Mouse (Mus musculus): ENCODE measurements around the gene Gpc3. TPM values are rescaled to one million over a fixed set of nuclear protein-coding genes. Genes with fewer than 3 reads are reported as not detected.
"Not testable (repeated sequence)": the region's sequence is repeated elsewhere in the genome, so short reads cannot be mapped to it uniquely, and the experiment has no call there.

Gene Gpc3
- polyA plus RNA-seq, 1 experiment from 2014 or later: 459 TPM

DNA sequence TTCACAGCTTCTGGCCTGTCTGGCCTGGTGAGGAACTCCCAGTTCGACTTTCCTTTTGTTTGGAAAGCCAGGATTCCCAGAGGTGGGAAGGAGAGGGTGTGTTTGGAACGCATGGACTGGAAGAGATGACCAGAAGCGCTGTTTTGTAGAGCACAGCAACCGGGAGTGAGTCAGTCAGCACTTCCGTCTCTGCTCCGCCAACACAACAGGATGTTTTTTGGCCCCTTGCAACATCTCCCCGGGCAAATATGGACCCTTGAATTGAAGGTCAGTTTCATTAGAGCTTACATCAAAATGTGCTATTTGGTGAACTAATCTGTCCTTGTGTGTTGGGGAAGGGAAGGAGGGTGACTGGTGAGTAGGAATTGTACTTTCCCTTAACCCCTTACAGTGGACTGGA is 340.7 kb downstream of the Gpc3 start:
- TF ChIP-seq CTCF (IDR thresholded peaks at IDR 0.05; ENCODE audit: low read depth) (no peak), EP300 (IDR thresholded peaks at IDR 0.05; ENCODE audit: low read depth) (no peak)
- DNase-seq: no peak
- ATAC-seq: peak; percentile 55; the same call in 1 of the 2 replicates

DNA sequence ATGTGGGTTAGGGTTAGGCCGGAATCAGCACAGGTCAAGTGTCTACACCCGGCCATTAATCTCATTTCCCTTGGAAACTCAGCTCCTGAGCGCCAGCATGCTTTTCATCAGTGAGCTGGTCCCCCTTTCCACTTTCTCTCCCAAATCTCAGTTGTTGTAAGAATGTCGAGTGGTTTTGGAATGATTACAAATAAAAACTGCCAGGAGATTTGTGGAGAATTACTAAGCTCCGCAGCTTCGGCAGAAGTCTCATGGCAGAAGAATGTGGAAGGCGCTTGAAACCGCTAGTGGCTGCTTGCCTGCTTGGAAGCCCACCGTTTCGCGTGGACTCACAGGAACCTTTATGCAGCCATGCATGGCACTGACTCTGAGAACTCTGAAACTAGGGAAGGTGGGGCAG is 351.8 kb downstream of the Gpc3 start:
- no peak for ATAC-seq
- Histone ChIP-seq H3K27ac (ENCODE audit: low read depth) (no peak overlapping the region), H3K4me1 (ENCODE audit: insufficient read depth) (no peaks in the 10 kb centered on the region), H3K27me3 (ENCODE audit: insufficient read depth, low read length) (no peaks in the 10 kb centered on the region; the same call in 1 of the 2 replicates), H3K4me2 (ENCODE audit: low read depth, low read length) (no peak overlapping the region), H3K4me3 (ENCODE audit: low read depth, low read length) (no peak overlapping the region), H3K36me3 (replicated peaks; ENCODE audit: insufficient read depth, low read length) (no peaks in the 10 kb centered on the region), H3K9me3 (ENCODE audit: low read length) (no peaks in the 10 kb centered on the region), H3K9ac (replicated peaks) (no peak overlapping the region)
- WGBS (ENCODE audit: insufficient replicate concordance): 79% methylated on average over 11 of the region's 11 CpGs
- no peak for DNase-seq
- no peak for TF ChIP-seq CTCF (IDR thresholded peaks at IDR 0.05; ENCODE audit: low read depth)
- no peak for TF ChIP-seq EP300 (IDR thresholded peaks at IDR 0.05; ENCODE audit: low read depth)

More for the DNA sequence above, 340.7 kb downstream of the Gpc3 start:
- H3K4me3 ChIP-seq (ENCODE audit: low read depth, low read length): no peak overlapping the region
- no peaks in the 10 kb centered on the region for H3K36me3 ChIP-seq (replicated peaks; ENCODE audit: insufficient read depth, low read length)
- no peak overlapping the region for H3K27ac ChIP-seq (ENCODE audit: low read depth)
- H3K4me1 ChIP-seq (ENCODE audit: insufficient read depth): no peaks in the 10 kb centered on the region
- H3K4me2 ChIP-seq (ENCODE audit: low read depth, low read length): no peak overlapping the region
- 55% methylated on average over 7 of the region's 7 CpGs for WGBS (ENCODE audit: insufficient replicate concordance)
- no peaks in the 10 kb centered on the region for H3K9me3 ChIP-seq (ENCODE audit: low read length)
- no peak overlapping the region for H3K9ac ChIP-seq (replicated peaks)
- no peaks in the 10 kb centered on the region for H3K27me3 ChIP-seq (ENCODE audit: insufficient read depth, low read length)

GRCm38 (mm10) chrX:52261546-52261945 is 352.2 kb downstream of the Gpc3 start:
- Histone ChIP-seq H3K36me3 (replicated peaks; ENCODE audit: insufficient read depth, low read length) (no peaks in the 10 kb centered on the region), H3K4me2 (ENCODE audit: low read depth, low read length) (no peak overlapping the region), H3K9me3 (ENCODE audit: low read length) (no peaks in the 10 kb centered on the region), H3K4me3 (ENCODE audit: low read depth, low read length) (no peak overlapping the region), H3K9ac (replicated peaks) (no peak overlapping the region), H3K27me3 (ENCODE audit: insufficient read depth, low read length) (no peaks in the 10 kb centered on the region; the same call in 1 of the 2 replicates), H3K27ac (ENCODE audit: low read depth) (no peak overlapping the region), H3K4me1 (ENCODE audit: insufficient read depth) (no peaks in the 10 kb centered on the region)
- ATAC-seq (no peak), DNase-seq (no peak)
- TF ChIP-seq EP300 (IDR thresholded peaks at IDR 0.05; ENCODE audit: low read depth) (no peak), CTCF (IDR thresholded peaks at IDR 0.05; ENCODE audit: low read depth) (no peak)
- WGBS (ENCODE audit: insufficient replicate concordance): 73% methylated on average over 7 of the region's 7 CpGs

DNA sequence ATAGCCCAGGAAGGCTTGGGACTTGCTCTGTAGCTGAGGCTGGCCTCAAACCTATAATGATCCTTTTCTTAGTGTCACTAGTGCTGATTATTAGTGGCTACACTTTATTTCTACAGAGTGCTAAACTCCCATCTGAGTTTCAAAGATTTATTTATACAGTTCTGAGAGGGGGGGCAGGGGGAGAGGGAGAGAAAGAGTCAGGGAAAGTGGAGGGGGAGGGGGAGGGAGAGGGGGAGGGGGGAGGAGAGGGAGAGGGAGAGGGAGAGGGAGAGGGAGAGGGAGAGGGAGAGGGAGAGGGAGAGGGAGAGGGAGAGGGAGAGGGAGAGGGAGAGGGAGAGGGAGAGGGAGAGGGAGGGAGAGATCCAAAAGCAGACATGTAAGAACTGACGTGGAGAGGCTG is 354.0 kb downstream of the Gpc3 start:
- ATAC-seq; H3K27ac ChIP-seq (ENCODE audit: low read depth); H3K36me3 ChIP-seq (replicated peaks; ENCODE audit: insufficient read depth, low read length); H3K4me3 ChIP-seq (ENCODE audit: low read depth, low read length); H3K4me1 ChIP-seq (ENCODE audit: insufficient read depth); H3K27me3 ChIP-seq (ENCODE audit: insufficient read depth, low read length); H3K4me2 ChIP-seq (ENCODE audit: low read depth, low read length); H3K9me3 ChIP-seq (ENCODE audit: low read length); DNase-seq; H3K9ac ChIP-seq (replicated peaks): not testable (repeated sequence)
- WGBS (ENCODE audit: insufficient replicate concordance): 48% methylated on average over 1 of the region's 1 CpGs

DNA sequence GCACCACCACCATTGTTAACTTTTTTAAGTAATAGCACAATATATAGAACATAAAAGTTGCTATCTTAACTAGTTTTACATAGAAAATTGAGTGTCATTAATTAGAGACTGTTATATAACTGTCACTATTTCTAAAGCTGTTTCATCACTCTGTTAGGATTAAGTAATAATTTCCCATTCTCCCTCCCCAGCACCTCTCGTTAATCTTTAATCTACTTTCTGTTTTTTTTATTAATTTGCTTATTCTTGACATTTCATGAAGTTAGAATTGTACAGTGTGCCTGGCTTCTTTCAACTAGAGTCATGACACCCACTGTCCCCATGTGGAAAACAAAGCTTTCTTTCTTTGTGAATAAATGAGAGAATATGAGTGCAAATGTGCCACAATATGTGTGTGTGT is 359.2 kb downstream of the Gpc3 start:
- Histone ChIP-seq H3K9me3 (ENCODE audit: low read length) (no peaks in the 10 kb centered on the region), H3K27ac (ENCODE audit: low read depth) (no peak overlapping the region), H3K36me3 (replicated peaks; ENCODE audit: insufficient read depth, low read length) (no peaks in the 10 kb centered on the region), H3K4me3 (ENCODE audit: low read depth, low read length) (no peak overlapping the region), H3K4me1 (ENCODE audit: insufficient read depth) (no peaks in the 10 kb centered on the region), H3K9ac (replicated peaks) (no peak overlapping the region), H3K27me3 (ENCODE audit: insufficient read depth, low read length) (no peaks in the 10 kb centered on the region), H3K4me2 (ENCODE audit: low read depth, low read length) (no peak overlapping the region)
- WGBS (ENCODE audit: insufficient replicate concordance): 59% methylated on average over 1 of the region's 1 CpGs
- ATAC-seq: no peak
- no peak for DNase-seq
- TF ChIP-seq CTCF (IDR thresholded peaks at IDR 0.05; ENCODE audit: low read depth) (no peak), EP300 (IDR thresholded peaks at IDR 0.05; ENCODE audit: low read depth) (no peak)

DNA sequence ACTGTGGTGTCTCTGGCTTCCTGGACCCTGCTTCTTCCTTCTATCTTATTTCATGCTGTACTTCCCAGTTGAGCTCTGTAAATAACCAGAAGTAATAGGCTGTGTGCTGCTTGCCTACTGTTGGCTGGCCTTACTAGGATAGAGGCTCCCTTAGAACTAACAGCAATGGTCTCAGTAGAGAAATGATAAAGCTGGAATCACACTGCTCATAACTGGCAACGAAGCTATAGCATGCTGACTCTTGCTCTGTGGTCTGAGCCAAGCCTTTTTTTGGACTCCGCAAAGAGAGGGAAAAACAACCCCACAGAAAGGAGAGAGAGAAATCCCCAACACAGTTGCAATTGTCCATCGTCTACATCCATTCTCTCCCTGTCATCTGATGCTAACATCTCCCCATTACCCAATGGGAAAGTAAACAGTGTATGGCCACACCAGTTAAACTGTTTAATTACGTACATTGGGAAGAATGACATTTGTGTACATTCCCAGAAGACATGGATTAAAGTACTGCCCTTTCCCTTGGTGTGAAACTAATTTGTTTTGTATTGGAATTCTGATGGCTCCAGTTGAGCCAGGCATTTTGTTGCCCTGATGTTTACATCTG is 368.0 kb downstream of the Gpc3 start:
- Histone ChIP-seq H3K9ac (replicated peaks) (no peak overlapping the region), H3K4me2 (ENCODE audit: low read depth, low read length) (no peak overlapping the region), H3K36me3 (replicated peaks; ENCODE audit: insufficient read depth, low read length) (no peaks in the 10 kb centered on the region), H3K9me3 (ENCODE audit: low read length) (no peaks in the 10 kb centered on the region), H3K27ac (ENCODE audit: low read depth) (no peak overlapping the region), H3K27me3 (ENCODE audit: insufficient read depth, low read length) (peaks cover 3% of the 10 kb centered on the region; the same call in 1 of the 2 replicates), H3K4me3 (ENCODE audit: low read depth, low read length) (no peak overlapping the region), H3K4me1 (ENCODE audit: insufficient read depth) (no peaks in the 10 kb centered on the region)
- TF ChIP-seq CTCF (IDR thresholded peaks at IDR 0.05; ENCODE audit: low read depth) (no peak), EP300 (IDR thresholded peaks at IDR 0.05; ENCODE audit: low read depth) (no peak)
- 68% methylated on average over 4 of the region's 4 CpGs for WGBS (ENCODE audit: insufficient replicate concordance)
- DNase-seq: no peak
- no peak for ATAC-seq

DNA sequence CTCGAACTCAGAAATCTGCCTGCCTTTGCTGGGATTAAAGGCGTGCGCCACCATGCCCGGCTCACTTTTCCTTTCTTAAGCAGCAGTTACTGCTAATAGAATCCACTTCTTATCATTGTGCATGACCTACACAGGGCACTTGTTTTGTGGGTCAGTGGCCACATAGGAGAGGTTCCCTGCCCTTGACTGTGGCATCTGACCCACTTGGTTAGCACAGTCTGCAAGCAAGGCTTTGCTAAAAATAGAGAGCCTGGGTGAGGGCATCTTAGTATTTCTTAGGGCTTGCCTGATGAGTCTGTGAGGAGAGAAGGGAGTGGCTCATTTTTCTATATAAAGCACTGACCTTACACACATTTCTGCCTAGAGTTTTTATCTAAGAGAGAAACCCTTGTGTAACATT is 376.3 kb downstream of the Gpc3 start:
- ATAC-seq: no peak
- TF ChIP-seq EP300 (IDR thresholded peaks at IDR 0.05; ENCODE audit: low read depth) (no peak), CTCF (IDR thresholded peaks at IDR 0.05; ENCODE audit: low read depth) (no peak)
- WGBS (ENCODE audit: insufficient replicate concordance): 71% methylated on average over 4 of the region's 4 CpGs

More for the DNA sequence above, 376.3 kb downstream of the Gpc3 start:
- Histone ChIP-seq H3K27me3 (ENCODE audit: insufficient read depth, low read length) (no peaks in the 10 kb centered on the region), H3K4me1 (ENCODE audit: insufficient read depth) (no peaks in the 10 kb centered on the region), H3K36me3 (replicated peaks; ENCODE audit: insufficient read depth, low read length) (no peaks in the 10 kb centered on the region), H3K4me3 (ENCODE audit: low read depth, low read length) (no peak overlapping the region), H3K27ac (ENCODE audit: low read depth) (no peak overlapping the region), H3K9ac (replicated peaks) (no peak overlapping the region), H3K9me3 (ENCODE audit: low read length) (no peaks in the 10 kb centered on the region), H3K4me2 (ENCODE audit: low read depth, low read length) (no peak overlapping the region)
- DNase-seq: no peak
